22 mouse cellular contexts compared by ENCODE assay signal in the genomic region with DNA sequence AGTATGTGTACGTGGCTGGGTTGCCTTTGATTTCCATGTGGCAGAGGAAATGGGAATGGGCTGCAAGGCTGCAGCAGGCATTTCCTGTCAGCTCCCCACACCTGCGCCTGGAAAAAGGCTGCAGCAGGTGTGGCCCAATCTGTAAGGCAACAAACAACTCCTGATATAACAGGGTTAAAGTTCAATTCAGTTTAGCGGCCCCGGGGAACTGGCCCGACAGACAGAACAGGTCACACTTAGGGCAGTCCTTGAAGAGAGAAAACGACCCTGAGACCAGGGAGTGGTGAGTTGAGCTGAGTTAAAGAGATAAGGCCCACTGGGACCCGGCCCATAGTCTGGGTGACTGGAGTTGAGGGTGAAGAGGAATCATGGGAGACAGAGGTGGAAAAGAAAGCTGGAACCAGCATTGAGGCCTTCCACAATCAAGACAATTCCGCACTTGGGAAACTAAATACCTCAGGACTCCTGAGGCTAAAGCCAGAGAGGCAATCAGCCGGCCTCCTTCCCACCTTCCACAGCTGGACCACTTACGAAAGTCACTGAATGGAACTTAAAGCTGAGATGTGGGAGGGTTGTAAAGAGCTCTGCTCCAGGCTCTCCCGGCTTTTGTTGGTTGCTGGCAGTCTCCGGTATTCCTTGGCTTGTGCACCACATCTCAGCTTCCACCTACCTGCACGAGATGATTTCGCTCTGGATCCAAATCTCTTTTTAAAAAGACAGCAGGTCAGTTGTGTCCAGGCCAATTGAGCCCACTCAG. TPM values are rescaled to one million over a fixed set of nuclear protein-coding genes. Genes with fewer than 3 reads are reported as not detected.
DNase-seq lines count a peak whose midpoint lies in the region; ATAC-seq and TF ChIP-seq lines count a peak whose summit lies in the region.
"Had no signal": no experiment of that assay in that cellular context is flagged by ENCODE, and none has a peak within 500 bp of the region (broad histone marks: within the 10 kb centered on the region; RNA-seq: fewer than 3 reads in every experiment).

No protein-coding gene starts in this region.

- WGBS in kidney, embryonic 14.5 days = 51% methylated on average over 14 of the region's 14 CpGs
- WGBS in intestine, embryonic 16.5 days = 55% methylated on average over 14 of the region's 14 CpGs
- WGBS in small intestine, adult 2 months = 26% methylated on average over 14 of the region's 14 CpGs

- no peak overlapping the region for H3K4me3 ChIP-seq in kidney, embryonic 14.5 days (ENCODE audit: low read length)
- H3K4me3 ChIP-seq in intestine, embryonic 16.5 days (ENCODE audit: low read length) = no peak overlapping the region
- peak overlapping the region; percentile 13; the same call in 1 of the 2 replicates for H3K4me3 ChIP-seq in small intestine, adult 2 months (ENCODE audit: low read depth, low read length)
- H3K4me3 ChIP-seq: heart, embryonic 13.5 days; hindbrain, embryonic 15.5 days; limb, embryonic 13.5 days; midbrain, embryonic 15.5 days had no signal

- H3K36me3 ChIP-seq in kidney, embryonic 14.5 days (ENCODE audit: control insufficient read depth, insufficient read depth, low read length) = no peaks in the 10 kb centered on the region
- H3K36me3 ChIP-seq in intestine, embryonic 16.5 days (ENCODE audit: control insufficient read depth, insufficient read depth, low read length) = no peaks in the 10 kb centered on the region
- 0 out of 2 replicates have a peak, but pooled peaks cover 2% of the 10 kb centered on the region for H3K36me3 ChIP-seq in small intestine, adult 2 months (ENCODE audit: control insufficient read depth, insufficient read depth, low read length)
- H3K36me3 ChIP-seq: heart, embryonic 13.5 days; hindbrain, embryonic 15.5 days; limb, embryonic 13.5 days; midbrain, embryonic 15.5 days had no signal

- peak; percentile 51 for DNase-seq in kidney, adult 11 months
- DNase-seq in fat pad, adult 2 months (ENCODE audit: extremely low read depth, low read depth, low spot score) = peak; percentile 62
- DNase-seq in adrenal gland, adult 2 months = no peak
- no peak for DNase-seq in cerebellum, adult 11-12 months
- no peak for DNase-seq in left cerebral cortex, postnatal 4 days
- DNase-seq: adrenal gland, postnatal 36 days; cerebellum, adult 18-20 months; cerebellum, postnatal 25 days; embryo, embryonic 11 days; lung, adult 2 months; lung, postnatal 36 days; thymus, adult 2 months had no signal

- no peak overlapping the region for H3K27ac ChIP-seq in kidney, embryonic 14.5 days (ENCODE audit: low read depth, low read length)
- peak overlapping the region; percentile 58 for H3K27ac ChIP-seq in intestine, embryonic 16.5 days (ENCODE audit: low read length)
- H3K27ac ChIP-seq in small intestine, adult 2 months (ENCODE audit: insufficient read depth, low read depth, low read length) = peak overlapping the region; percentile 92
- H3K27ac ChIP-seq: heart, embryonic 13.5 days; hindbrain, embryonic 15.5 days; limb, embryonic 13.5 days; midbrain, embryonic 15.5 days had no signal

- intact Hi-C loops in left cerebral cortex, postnatal 4 days (cut with DNase I) = no loop called here

- no peak overlapping the region for H3K9ac ChIP-seq in kidney, embryonic 14.5 days (ENCODE audit: low read depth, low read length)
- no peak overlapping the region for H3K9ac ChIP-seq in intestine, embryonic 16.5 days (ENCODE audit: low read depth, low read length)
- H3K9ac ChIP-seq: heart, embryonic 13.5 days; hindbrain, embryonic 15.5 days; limb, embryonic 13.5 days; midbrain, embryonic 15.5 days had no signal

- no peak; the same call in 1 of the 2 replicates for TF ChIP-seq POLR2A in small intestine, adult 2 months (IDR thresholded peaks at IDR 0.05; ENCODE audit: low read depth, low read length)

- no peaks in the 10 kb centered on the region for H3K4me1 ChIP-seq in kidney, embryonic 14.5 days (ENCODE audit: control insufficient read depth, insufficient read depth, low read length)
- H3K4me1 ChIP-seq in intestine, embryonic 16.5 days (ENCODE audit: control insufficient read depth, insufficient read depth, low read length) = peaks cover 8% of the 10 kb centered on the region; the same call in 1 of the 2 replicates
- peaks cover 51% of the 10 kb centered on the region for H3K4me1 ChIP-seq in small intestine, adult 2 months (ENCODE audit: control insufficient read depth, insufficient read depth, insufficient read length, low read length)
- H3K4me1 ChIP-seq: heart, embryonic 13.5 days; hindbrain, embryonic 15.5 days; midbrain, embryonic 15.5 days had no signal

- no peaks in the 10 kb centered on the region for H3K27me3 ChIP-seq in kidney, embryonic 14.5 days (ENCODE audit: control insufficient read depth, insufficient read depth, low read length)
- H3K27me3 ChIP-seq in intestine, embryonic 16.5 days (replicated peaks; ENCODE audit: control insufficient read depth, insufficient read depth, low read length) = no peaks in the 10 kb centered on the region
- no peaks in the 10 kb centered on the region for H3K27me3 ChIP-seq in small intestine, adult 2 months (ENCODE audit: control insufficient read depth, insufficient read depth, low read length)
- H3K27me3 ChIP-seq: CH12.LX; heart, embryonic 13.5 days; hindbrain, embryonic 15.5 days; midbrain, embryonic 15.5 days had no signal

- H3K9me3 ChIP-seq in kidney, embryonic 14.5 days (ENCODE audit: control insufficient read depth, low read length) = no peaks in the 10 kb centered on the region
- no peaks in the 10 kb centered on the region for H3K9me3 ChIP-seq in intestine, embryonic 16.5 days (ENCODE audit: control insufficient read depth, low read length)
- H3K9me3 ChIP-seq: heart, embryonic 13.5 days; hindbrain, embryonic 15.5 days; limb, embryonic 13.5 days; midbrain, embryonic 15.5 days had no signal

- no peak for ATAC-seq in kidney, embryonic 14.5 days (ENCODE audit: low FRiP score, low TSS enrichment)
- ATAC-seq in intestine, embryonic 16.5 days = peak; percentile 87
- ATAC-seq: forebrain, embryonic 16.5 days; midbrain, embryonic 15.5 days had no signal

- no peak for TF ChIP-seq CTCF in small intestine, adult 2 months (IDR thresholded peaks at IDR 0.05; ENCODE audit: extremely low read depth, insufficient read length, insufficient replicate concordance, low read depth, low read length)

- no peak overlapping the region for H3K4me2 ChIP-seq in kidney, embryonic 14.5 days (replicated peaks; ENCODE audit: low read depth, low read length)
- no peak overlapping the region for H3K4me2 ChIP-seq in intestine, embryonic 16.5 days (ENCODE audit: low read depth, low read length)
- H3K4me2 ChIP-seq: heart, embryonic 13.5 days; hindbrain, embryonic 15.5 days; limb, embryonic 13.5 days; midbrain, embryonic 15.5 days had no signal

RNA-seq across cellular contexts. Expression of a gene that starts 6.7 kb away (rescaled TPM):
- polyA plus RNA-seq in kidney, embryonic 14.5 days (2014; fragmentation: Nextera tagmentation; extraction: Ambion mirVana) = 5.6 and 8.0 TPM in 2 replicates
- 7.7 and 9.2 TPM in 2 replicates for polyA plus RNA-seq in intestine, embryonic 16.5 days (2015; fragmentation: Nextera tagmentation; extraction: Ambion mirVana)
- 26.9 and 33.1 TPM in 2 replicates for polyA plus RNA-seq in small intestine, adult 2 months (2012; rRNA removed)
- total RNA-seq in adrenal gland, adult 2 months (2021) = 1 to 10 TPM in 1 of 2 experiments, under 1 TPM in 1; 0.55 to 1.2 TPM
- polyA plus RNA-seq in adrenal gland, adult 2 months (2012; rRNA removed) = 1.2 and 1.4 TPM in 2 replicates
- 10 to 100 TPM; 12.7 to 13.6 TPM for total RNA-seq in left cerebral cortex, postnatal 4 days (2021)
- total RNA-seq: CH12.LX; neutrophil, adult 5-6 weeks had no signal

RNA-seq across cellular contexts. Expression of a gene that starts 34.2 kb away (rescaled TPM):
- polyA plus RNA-seq in kidney, embryonic 14.5 days (2014; fragmentation: Nextera tagmentation; extraction: Ambion mirVana) = 32.4 and 40.2 TPM in 2 replicates
- polyA plus RNA-seq in intestine, embryonic 16.5 days (2015; fragmentation: Nextera tagmentation; extraction: Ambion mirVana) = 26.6 and 27.4 TPM in 2 replicates
- 13.7 and 22.5 TPM in 2 replicates for polyA plus RNA-seq in small intestine, adult 2 months (2012; rRNA removed)
- 10 to 100 TPM; 27.4 to 34.8 TPM for total RNA-seq in adrenal gland, adult 2 months (2021)
- polyA plus RNA-seq in adrenal gland, adult 2 months (2012; rRNA removed) = 31.9 and 32.2 TPM in 2 replicates
- total RNA-seq in left cerebral cortex, postnatal 4 days (2021) = 10 to 100 TPM; 34.1 to 38.6 TPM

Comparison
In these comparisons a context has a peak if more than half of its experiments do, and no peak if none do; other contexts are left out.
1. DNase-seq: peak in kidney, adult 11 months (single experiment) and fat pad, adult 2 months (single experiment); none in adrenal gland, adult 2 months (single experiment), cerebellum, adult 11-12 months (single experiment) and left cerebral cortex, postnatal 4 days (single experiment).